Mouse (Mus musculus) hindbrain, postnatal 0 days (tissue): ENCODE results near the gene Smyd3. TPM values are rescaled to one million over a fixed set of nuclear protein-coding genes. Genes with fewer than 3 reads are reported as not detected.

Experiments used
- ATAC-seq: fragments of 200-750 bp; cut with Nextera tagmentation; 2 replicates; pipeline ENCODE4 v1.8.0; 2017; ENCODE audit warnings: mild to moderate bottlenecking, moderate TSS enrichment, moderate library complexity
- DNase-seq: peaks from one replicate; pipeline ENCODE4 v3.0.0-alpha.2; 2015; ENCODE audit warnings: low spot score
- H3K27ac ChIP-seq: fragments of 300-500 bp; sonication (generic); 2 replicates; pipeline ENCODE4 v1.5.1; 2014; ENCODE audit warnings: mild to moderate bottlenecking
- H3K27me3 ChIP-seq: fragments of 300-500 bp; sonication (generic); 2 replicates; pipeline ENCODE4 v1.6.1; 2014; ENCODE audit warnings: low read length, mixed read lengths; ENCODE audit not compliant: insufficient read depth
- H3K36me3 ChIP-seq: fragments of 300-500 bp; sonication (generic); 2 replicates; pipeline ENCODE4 v1.6.1; 2014; ENCODE audit warnings: low read length, mixed read lengths; ENCODE audit not compliant: insufficient read depth
- H3K4me1 ChIP-seq: fragments of 300-500 bp; sonication (generic); 2 replicates; pipeline ENCODE4 v1.6.1; 2014; ENCODE audit warnings: antibody characterized with exemption, low read length, mixed read lengths; ENCODE audit not compliant: insufficient read depth
- H3K4me2 ChIP-seq: fragments of 300-500 bp; sonication (generic); 2 replicates; pipeline ENCODE4 v1.6.1; 2014; ENCODE audit warnings: low read depth, mild to moderate bottlenecking, low read length, moderate library complexity, mixed read lengths
- H3K4me3 ChIP-seq: fragments of 300-500 bp; sonication (generic); 2 replicates; pipeline ENCODE4 v1.5.1; 2014; ENCODE audit warnings: low read length
- H3K9ac ChIP-seq: fragments of 300-500 bp; sonication (generic); replicated peaks from 2 replicates; pipeline ENCODE4 v1.6.1; 2014; ENCODE audit warnings: mild to moderate bottlenecking, low read length, moderate library complexity, mixed read lengths
- H3K9me3 ChIP-seq: fragments of 300-500 bp; sonication (generic); 2 replicates; pipeline ENCODE4 v1.6.1; 2016; ENCODE audit warnings: low read length, mixed read lengths
- CTCF ChIP-seq: IDR thresholded peaks from 2 replicates; pipeline ENCODE4 v1.5.1; 2016; ENCODE audit warnings: antibody characterized with exemption, control low read depth, low read depth
- WGBS: fragments of 180-500 bp; shearing (Covaris S2); extraction: QIAGEN DNeasy Blood & Tissue Kit; methylation state at CpG from one replicate; pipeline ENCODE4 v1.1.7; 2014; 5-methylcytosine and 5-hydroxymethylcytosine counted together
- polyA plus RNA-seq: library from polyadenylated mRNA; unstranded; fragments of >200 nt; fragmentation: Nextera tagmentation; extraction: Ambion mirVana; gene quantifications from 2 replicates; pipeline ENCODE4 v1.2.1, GENCODE M21; 2015
- total RNA-seq: library from RNA; depleted of rRNA; stranded (reverse); fragments of >200 nt; gene quantifications from 2 replicates; pipeline ENCODE4 v1.2.3, GENCODE M21; 2014

The Smyd3 gene
- total and polyA plus RNA-seq, 2 experiments from 2014 or later: 15.4 to 26.1 TPM

GRCm38 (mm10) chr1:179047931-179048596, 469.8 kb downstream of the Smyd3 start:
- TF ChIP-seq CTCF: no peak
- DNase-seq: no peak
- no peak overlapping the region for H3K4me2 ChIP-seq
- H3K9me3 ChIP-seq: no peaks in the 10 kb centered on the region
- 90% methylated on average over 13 of the region's 13 CpGs for WGBS
- no peaks in the 10 kb centered on the region for H3K27me3 ChIP-seq
- H3K27ac ChIP-seq: no peak overlapping the region
- ATAC-seq: no peak
- no peak overlapping the region for H3K9ac ChIP-seq
- no peaks in the 10 kb centered on the region for H3K4me1 ChIP-seq
- no peaks in the 10 kb centered on the region for H3K36me3 ChIP-seq
- H3K4me3 ChIP-seq: no peak overlapping the region

- H3K4me2 ChIP-seq: no peak overlapping the region
- no peak for TF ChIP-seq CTCF
- 50% methylated on average over 17 of the region's 17 CpGs for WGBS
- H3K9ac ChIP-seq: no peak overlapping the region
- H3K27me3 ChIP-seq: no peaks in the 10 kb centered on the region
- peaks cover 4% of the 10 kb centered on the region; the same call in 1 of the 2 replicates for H3K4me1 ChIP-seq
- no peak overlapping the region for H3K4me3 ChIP-seq
- ATAC-seq (no peak), DNase-seq (no peak)
- no peaks in the 10 kb centered on the region for H3K36me3 ChIP-seq
- H3K27ac ChIP-seq: no peak overlapping the region
- H3K9me3 ChIP-seq: no peaks in the 10 kb centered on the region
Observed at GRCm38 (mm10) chr1:179045856-179046714, 471.8 kb downstream of the Smyd3 start.

GRCm38 (mm10) chr1:179044165-179044564, 473.7 kb downstream of the Smyd3 start:
- ATAC-seq (no peak), DNase-seq (no peak)
- H3K9me3 ChIP-seq: no peaks in the 10 kb centered on the region
- no peak overlapping the region for H3K9ac ChIP-seq
- no peak for TF ChIP-seq CTCF
- no peaks in the 10 kb centered on the region for H3K27me3 ChIP-seq
- WGBS: 77% methylated on average over 5 of the region's 5 CpGs
- no peaks in the 10 kb centered on the region for H3K36me3 ChIP-seq
- H3K4me2 ChIP-seq: no peak overlapping the region
- no peak overlapping the region for H3K4me3 ChIP-seq
- H3K27ac ChIP-seq: no peak overlapping the region
- H3K4me1 ChIP-seq: peaks cover 4% of the 10 kb centered on the region; the same call in 1 of the 2 replicates

GRCm38 (mm10) chr1:179043644-179044043, 474.2 kb downstream of the Smyd3 start:
- H3K27me3 ChIP-seq: no peaks in the 10 kb centered on the region
- H3K9ac ChIP-seq: no peak overlapping the region
- WGBS: 55% methylated on average over 12 of the region's 12 CpGs
- H3K9me3 ChIP-seq: no peaks in the 10 kb centered on the region
- H3K4me2 ChIP-seq: no peak overlapping the region
- no peak overlapping the region for H3K27ac ChIP-seq
- ATAC-seq (no peak), DNase-seq (peak; percentile 33)
- no peaks in the 10 kb centered on the region for H3K36me3 ChIP-seq
- H3K4me1 ChIP-seq: peaks cover 4% of the 10 kb centered on the region; the same call in 1 of the 2 replicates
- H3K4me3 ChIP-seq: no peak overlapping the region
- TF ChIP-seq CTCF: no peak

GRCm38 (mm10) chr1:179041905-179042337, 475.9 kb downstream of the Smyd3 start:
- no peak overlapping the region for H3K4me3 ChIP-seq
- H3K9ac ChIP-seq: no peak overlapping the region
- no peaks in the 10 kb centered on the region for H3K36me3 ChIP-seq
- peak; percentile 46; the same call in 1 of the 2 replicates for ATAC-seq
- no peaks in the 10 kb centered on the region for H3K27me3 ChIP-seq
- H3K4me1 ChIP-seq: peaks cover 4% of the 10 kb centered on the region; the same call in 1 of the 2 replicates
- TF ChIP-seq CTCF: no peak
- H3K9me3 ChIP-seq: no peaks in the 10 kb centered on the region
- 45% methylated on average over 8 of the region's 8 CpGs for WGBS
- H3K4me2 ChIP-seq: no peak overlapping the region
- H3K27ac ChIP-seq: no peak overlapping the region
- peak; percentile 60 for DNase-seq

- Histone ChIP-seq H3K27me3 (no peaks in the 10 kb centered on the region), H3K4me1 (peaks cover 4% of the 10 kb centered on the region; the same call in 1 of the 2 replicates), H3K36me3 (no peaks in the 10 kb centered on the region), H3K4me3 (no peak overlapping the region), H3K9ac (no peak overlapping the region), H3K9me3 (no peaks in the 10 kb centered on the region), H3K4me2 (no peak overlapping the region), H3K27ac (no peak overlapping the region)
- ATAC-seq: no peak
- TF ChIP-seq CTCF: no peak
- 69% methylated on average over 14 of the region's 14 CpGs for WGBS
- DNase-seq: no peak
Observed at GRCm38 (mm10) chr1:179041231-179041904, 476.5 kb downstream of the Smyd3 start.
